Mouse (Mus musculus) hindbrain, embryonic 16.5 days (tissue): ENCODE measurements around the gene Adh1. TPM values are rescaled to one million over a fixed set of nuclear protein-coding genes. Genes with fewer than 3 reads are reported as not detected.

Experiments
- ATAC-seq: fragments of 200-750 bp; cut with Nextera tagmentation; 2 replicates; pipeline ENCODE4 v1.8.0; 2017; ENCODE audit warnings: moderate TSS enrichment, moderate library complexity
- H3K27ac ChIP-seq: fragments of 300-500 bp; sonication (generic); 2 replicates; pipeline ENCODE4 v1.5.1; 2014; ENCODE audit warnings: low read depth, mild to moderate bottlenecking, control low read depth, low read length, moderate library complexity
- H3K27me3 ChIP-seq: fragments of 300-500 bp; sonication (generic); replicated peaks from 2 replicates; pipeline ENCODE4 v1.6.1; 2014; ENCODE audit warnings: low read length; ENCODE audit not compliant: control insufficient read depth, insufficient read depth
- H3K36me3 ChIP-seq: fragments of 300-500 bp; sonication (generic); 2 replicates; pipeline ENCODE4 v1.6.1; 2014; ENCODE audit warnings: mild to moderate bottlenecking, low read length, moderate library complexity, mixed read lengths; ENCODE audit not compliant: control insufficient read depth, insufficient read depth
- H3K4me1 ChIP-seq: fragments of 300-500 bp; sonication (generic); 2 replicates; pipeline ENCODE4 v1.6.1; 2014; ENCODE audit warnings: low read depth, low read length; ENCODE audit not compliant: control insufficient read depth, insufficient read depth
- H3K4me2 ChIP-seq: fragments of 300-500 bp; sonication (generic); 2 replicates; pipeline ENCODE4 v1.6.1; 2014; ENCODE audit warnings: mild to moderate bottlenecking, low read length, control low read depth, moderate library complexity
- H3K4me3 ChIP-seq: fragments of 300-500 bp; sonication (generic); 2 replicates; pipeline ENCODE4 v1.5.1; 2014; ENCODE audit warnings: mild to moderate bottlenecking, low read length, control low read depth, moderate library complexity
- H3K9ac ChIP-seq: fragments of 300-500 bp; sonication (generic); 2 replicates; pipeline ENCODE4 v1.6.1; 2014; ENCODE audit warnings: low read depth, mild to moderate bottlenecking, control low read depth, low read length, moderate library complexity
- H3K9me3 ChIP-seq: fragments of 300-500 bp; sonication (generic); 2 replicates; pipeline ENCODE4 v1.6.1; 2014; ENCODE audit warnings: mild to moderate bottlenecking, low read length, moderate library complexity; ENCODE audit not compliant: control insufficient read depth
- WGBS: fragments of 180-500 bp; shearing (Covaris S2); extraction: QIAGEN DNeasy Blood & Tissue Kit; methylation state at CpG from one replicate; pipeline ENCODE4 v1.1.7; 2014; 5-methylcytosine and 5-hydroxymethylcytosine counted together
- polyA plus RNA-seq: library from polyadenylated mRNA; unstranded; fragments of >200 nt; fragmentation: Nextera tagmentation; extraction: Ambion mirVana; gene quantifications from 2 replicates; pipeline ENCODE4 v1.2.1, GENCODE M21; 2015

The Adh1 gene
- polyA plus RNA-seq, 1 experiment from 2014 or later, result 1.7 TPM

DNA sequence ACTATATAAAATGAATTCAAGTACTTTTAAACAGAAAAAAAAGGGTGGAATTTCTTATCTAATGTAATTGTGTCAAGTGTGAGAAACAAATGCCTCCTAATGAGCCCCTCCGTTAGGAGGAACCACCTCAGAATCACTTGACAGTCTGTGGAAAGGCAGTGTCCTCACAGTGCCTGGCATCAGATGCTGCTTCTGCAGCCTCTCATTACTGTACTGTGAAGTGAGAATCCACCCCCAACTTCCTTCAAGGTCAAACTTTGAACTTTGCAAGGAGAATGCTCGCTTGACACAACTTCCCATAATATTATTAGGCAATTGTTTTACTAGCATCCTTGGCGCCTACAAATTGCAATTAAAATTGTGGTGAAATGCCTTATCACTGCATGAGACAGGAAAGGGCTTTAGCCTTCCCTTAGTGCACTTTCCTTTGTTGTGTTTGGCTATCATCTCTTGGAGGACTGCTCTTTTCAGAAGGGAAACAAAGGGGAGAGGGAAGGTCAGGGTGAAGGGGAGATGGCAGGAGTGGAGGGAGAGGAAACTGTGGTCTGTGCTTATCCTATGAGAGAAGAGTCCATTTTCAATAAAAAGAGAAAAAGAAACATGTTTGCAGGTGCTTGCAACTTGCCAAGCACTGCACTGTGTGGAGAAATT lies 75.4 kb downstream of the Adh1 start:
- no peak overlapping the region for H3K4me2 ChIP-seq
- no peaks in the 10 kb centered on the region for H3K27me3 ChIP-seq
- H3K9me3 ChIP-seq, result no peaks in the 10 kb centered on the region
- WGBS, result 64% methylated on average over 3 of the region's 3 CpGs
- no peak for ATAC-seq
- no peak overlapping the region for H3K4me3 ChIP-seq
- no peak overlapping the region for H3K9ac ChIP-seq
- no peaks in the 10 kb centered on the region for H3K36me3 ChIP-seq
- no peaks in the 10 kb centered on the region for H3K4me1 ChIP-seq
- H3K27ac ChIP-seq, result no peak overlapping the region

Other genes starting within 250 kb of the Adh1 start
- 0.06 and 0.40 TPM in 2 replicates for gene 1110002E22Rik, start 195.9 kb upstream of the Adh1 start, polyA plus RNA-seq
- gene Gm5105, start 193.6 kb upstream of the Adh1 start, polyA plus RNA-seq, result 0.10 and 0.20 TPM in 2 replicates
- 6.4 and 7.9 TPM in 2 replicates for gene Trmt10a, start 117.5 kb upstream of the Adh1 start, polyA plus RNA-seq
- gene Mttp, start 116.0 kb upstream of the Adh1 start, polyA plus RNA-seq, result 8.4 and 8.5 TPM in 2 replicates
- gene 4930579F01Rik, start 67.2 kb upstream of the Adh1 start, polyA plus RNA-seq, result not detected in 2 replicates
- 0.91 and 0.96 TPM in 2 replicates for gene Adh7, start 43.2 kb upstream of the Adh1 start, polyA plus RNA-seq
- not detected in 2 replicates for gene Adh6a, start 52.3 kb downstream of the Adh1 start, polyA plus RNA-seq
- gene Adh6b, start 80.8 kb downstream of the Adh1 start, polyA plus RNA-seq, result 0.17 TPM in 1 of 2 replicates, not detected in the other
- not detected in 2 replicates for gene Adh4, start 154.5 kb downstream of the Adh1 start, polyA plus RNA-seq
- gene Adh5, start 182.1 kb downstream of the Adh1 start, polyA plus RNA-seq, result 190 and 191 TPM in 2 replicates
- gene Metap1, start 228.5 kb downstream of the Adh1 start, polyA plus RNA-seq, result 45.7 and 47.5 TPM in 2 replicates